Mouse (Mus musculus) spleen, adult 2 months (tissue): ENCODE results near the gene Olig2.

ENCODE experiments used
- CTCF ChIP-seq: fragments of 200-500 bp; IDR thresholded peaks from 2 replicates; pipeline ENCODE4 v1.5.1; 2011; ENCODE audit warnings: mild to moderate bottlenecking, inconsistent platforms; ENCODE audit not compliant: insufficient read depth, insufficient read length, insufficient replicate concordance; ENCODE audit errors: extremely low read depth
- POLR2A ChIP-seq: fragments of 200-500 bp; IDR thresholded peaks from 2 replicates; pipeline ENCODE4 v1.6.1; 2011; ENCODE audit warnings: low read depth, low read length, inconsistent platforms

- TF ChIP-seq POLR2A (no peak), CTCF (no peak)
Measured at GRCm38 (mm10) chr16:91223327-91224067, 1.8 kb upstream of the Olig2 start.
